Mouse (Mus musculus): ENCODE data around the gene Sdc4. TPM values are rescaled to one million over a fixed set of nuclear protein-coding genes. Genes with fewer than 3 reads are reported as not detected.

Gene Sdc4
- total and polyA plus RNA-seq, 3 experiments: not detected

GRCm38 (mm10) chr2:164396911-164397310 is 46.8 kb downstream of the Sdc4 start:
- H3K79me2 ChIP-seq (ENCODE audit: control insufficient read depth, insufficient read depth, low read length, poor library complexity): no peaks in the 10 kb centered on the region
- H3K4me3 ChIP-seq (ENCODE audit: control insufficient read depth in 1 of 2, insufficient read depth in 1 of 2, low read depth in 2 of 2, low read length in 2 of 2): no peak overlapping the region
- H3K36me3 ChIP-seq (ENCODE audit: control insufficient read depth in 1 of 2, insufficient read depth in 2 of 2, low read length in 2 of 2): no peaks in the 10 kb centered on the region
- no peak overlapping the region for H3K27ac ChIP-seq (ENCODE audit: control insufficient read depth, low read depth, low read length)
- H3K9me3 ChIP-seq (replicated peaks; ENCODE audit: insufficient read depth, low read length): no peaks in the 10 kb centered on the region
- H3K27me3 ChIP-seq (ENCODE audit: control insufficient read depth in 1 of 2, insufficient read depth in 2 of 2, low read length in 2 of 2): no peaks in the 10 kb centered on the region; a peak in 1 of 4 replicates
- TF ChIP-seq ZKSCAN1 (IDR thresholded peaks at IDR 0.05; ENCODE audit: low read depth, low read length): no peak
- TF ChIP-seq CTCF (IDR thresholded peaks at IDR 0.05 in 2 of 3, conservative IDR thresholded peaks at IDR 0.05 in 1 of 3; ENCODE audit: control insufficient read depth in 1 of 3, insufficient read depth in 1 of 3, low read depth in 2 of 3, low read length in 3 of 3, poor library complexity in 1 of 3, severe bottlenecking in 1 of 3): no peak
- no peak for TF ChIP-seq SIN3A (IDR thresholded peaks at IDR 0.05; ENCODE audit: low read length)
- TF ChIP-seq RCOR1 (IDR thresholded peaks at IDR 0.05; ENCODE audit: low read depth, low read length): no peak
- TF ChIP-seq MYC (IDR thresholded peaks at IDR 0.05; ENCODE audit: low read depth, low read length): no peak
- no peak for TF ChIP-seq ELF1 (IDR thresholded peaks at IDR 0.05; ENCODE audit: low read depth, low read length)
- no peak for TF ChIP-seq MAX (IDR thresholded peaks at IDR 0.05; ENCODE audit: low read length)
- no peak for TF ChIP-seq GATA1 (IDR thresholded peaks at IDR 0.05; ENCODE audit: low read depth, low read length)
- no peak for TF ChIP-seq CHD2 (IDR thresholded peaks at IDR 0.05; ENCODE audit: low read length)
- no peak for TF ChIP-seq USF2 (IDR thresholded peaks at IDR 0.05; ENCODE audit: borderline replicate concordance in 1 of 2, insufficient read depth in 1 of 2, low read depth in 1 of 2, low read length in 2 of 2)
- TF ChIP-seq RAD21 (IDR thresholded peaks at IDR 0.05; ENCODE audit: low read depth, low read length): no peak
- no peak for TF ChIP-seq ETS1 (IDR thresholded peaks at IDR 0.05; ENCODE audit: low read depth, low read length)
- TF ChIP-seq JUND (IDR thresholded peaks at IDR 0.05; ENCODE audit: low read depth, low read length): no peak
- TF ChIP-seq TCF12 (IDR thresholded peaks at IDR 0.05; ENCODE audit: low read depth, low read length): no peak
- DNase-seq (ENCODE audit: low read depth, low spot score): no peak
- no peaks in the 10 kb centered on the region for H3K4me1 ChIP-seq (ENCODE audit: control insufficient read depth in 1 of 2, insufficient read depth in 2 of 2, low read length in 2 of 2)
- H3K9ac ChIP-seq (ENCODE audit: control insufficient read depth, low read depth, low read length, poor library complexity, severe bottlenecking): no peak overlapping the region

- Histone ChIP-seq H3K4me3 (ENCODE audit: control insufficient read depth in 1 of 2, insufficient read depth in 1 of 2, low read depth in 2 of 2, low read length in 2 of 2) (no peak overlapping the region), H3K9ac (ENCODE audit: control insufficient read depth, low read depth, low read length, poor library complexity, severe bottlenecking) (no peak overlapping the region), H3K4me1 (ENCODE audit: control insufficient read depth in 1 of 2, insufficient read depth in 2 of 2, low read length in 2 of 2) (no peaks in the 10 kb centered on the region), H3K27me3 (ENCODE audit: control insufficient read depth in 1 of 2, insufficient read depth in 2 of 2, low read length in 2 of 2) (no peaks in the 10 kb centered on the region; a peak in 1 of 4 replicates), H3K27ac (ENCODE audit: control insufficient read depth, low read depth, low read length) (no peak overlapping the region), H3K36me3 (ENCODE audit: control insufficient read depth in 1 of 2, insufficient read depth in 2 of 2, low read length in 2 of 2) (no peaks in the 10 kb centered on the region), H3K79me2 (ENCODE audit: control insufficient read depth, insufficient read depth, low read length, poor library complexity) (no peaks in the 10 kb centered on the region), H3K9me3 (replicated peaks; ENCODE audit: insufficient read depth, low read length) (no peaks in the 10 kb centered on the region)
- DNase-seq (ENCODE audit: low read depth, low spot score): no peak
- TF ChIP-seq EP300 (IDR thresholded peaks at IDR 0.05; ENCODE audit: low read depth in 1 of 2, low read length in 2 of 2): no peak
- no peak for TF ChIP-seq TCF12 (IDR thresholded peaks at IDR 0.05; ENCODE audit: low read depth, low read length)
Observed at GRCm38 (mm10) chr2:164396076-164396475, 47.6 kb downstream of the Sdc4 start.

GRCm38 (mm10) chr2:164393126-164393525 is 50.6 kb downstream of the Sdc4 start:
- DNase-seq (ENCODE audit: low read depth, low spot score): no peak
- Histone ChIP-seq H3K36me3 (ENCODE audit: control insufficient read depth in 1 of 2, insufficient read depth in 2 of 2, low read length in 2 of 2) (no peaks in the 10 kb centered on the region), H3K4me3 (ENCODE audit: control insufficient read depth in 1 of 2, insufficient read depth in 1 of 2, low read depth in 2 of 2, low read length in 2 of 2) (no peak overlapping the region), H3K27me3 (ENCODE audit: control insufficient read depth in 1 of 2, insufficient read depth in 2 of 2, low read length in 2 of 2) (no peaks in the 10 kb centered on the region; a peak in 1 of 4 replicates), H3K79me2 (ENCODE audit: control insufficient read depth, insufficient read depth, low read length, poor library complexity) (no peaks in the 10 kb centered on the region), H3K9me3 (replicated peaks; ENCODE audit: insufficient read depth, low read length) (no peaks in the 10 kb centered on the region), H3K4me1 (ENCODE audit: control insufficient read depth in 1 of 2, insufficient read depth in 2 of 2, low read length in 2 of 2) (no peaks in the 10 kb centered on the region), H3K9ac (ENCODE audit: control insufficient read depth, low read depth, low read length, poor library complexity, severe bottlenecking) (no peak overlapping the region), H3K27ac (ENCODE audit: control insufficient read depth, low read depth, low read length) (no peak overlapping the region)
- TF ChIP-seq CTCF (IDR thresholded peaks at IDR 0.05 in 2 of 3, conservative IDR thresholded peaks at IDR 0.05 in 1 of 3; ENCODE audit: control insufficient read depth in 1 of 3, insufficient read depth in 1 of 3, low read depth in 2 of 3, low read length in 3 of 3, poor library complexity in 1 of 3, severe bottlenecking in 1 of 3) (no peak), EP300 (IDR thresholded peaks at IDR 0.05; ENCODE audit: low read depth in 1 of 2, low read length in 2 of 2) (no peak), SIN3A (IDR thresholded peaks at IDR 0.05; ENCODE audit: low read length) (no peak), RCOR1 (IDR thresholded peaks at IDR 0.05; ENCODE audit: low read depth, low read length) (no peak), ZNF384 (IDR thresholded peaks at IDR 0.05; ENCODE audit: low read depth, low read length) (no peak), MAX (IDR thresholded peaks at IDR 0.05; ENCODE audit: low read length) (no peak), MEF2A (IDR thresholded peaks at IDR 0.05; ENCODE audit: extremely low read depth, insufficient replicate concordance, low read depth, low read length, poor library complexity, severe bottlenecking) (no peak), MYB (IDR thresholded peaks at IDR 0.05; ENCODE audit: low read depth, low read length) (no peak), GABPA (IDR thresholded peaks at IDR 0.05; ENCODE audit: low read depth, low read length) (no peak), JUND (IDR thresholded peaks at IDR 0.05; ENCODE audit: low read depth, low read length) (no peak), TAL1 (IDR thresholded peaks at IDR 0.05; ENCODE audit: low read length) (no peak)

All from MEL (cell line).